Mouse (Mus musculus): ENCODE measurements around the gene Nebl. TPM values are rescaled to one million over a fixed set of nuclear protein-coding genes. Genes with fewer than 3 reads are reported as not detected.

Gene Nebl
- polyA plus RNA-seq, 1 experiment: 6.5 TPM

DNA sequence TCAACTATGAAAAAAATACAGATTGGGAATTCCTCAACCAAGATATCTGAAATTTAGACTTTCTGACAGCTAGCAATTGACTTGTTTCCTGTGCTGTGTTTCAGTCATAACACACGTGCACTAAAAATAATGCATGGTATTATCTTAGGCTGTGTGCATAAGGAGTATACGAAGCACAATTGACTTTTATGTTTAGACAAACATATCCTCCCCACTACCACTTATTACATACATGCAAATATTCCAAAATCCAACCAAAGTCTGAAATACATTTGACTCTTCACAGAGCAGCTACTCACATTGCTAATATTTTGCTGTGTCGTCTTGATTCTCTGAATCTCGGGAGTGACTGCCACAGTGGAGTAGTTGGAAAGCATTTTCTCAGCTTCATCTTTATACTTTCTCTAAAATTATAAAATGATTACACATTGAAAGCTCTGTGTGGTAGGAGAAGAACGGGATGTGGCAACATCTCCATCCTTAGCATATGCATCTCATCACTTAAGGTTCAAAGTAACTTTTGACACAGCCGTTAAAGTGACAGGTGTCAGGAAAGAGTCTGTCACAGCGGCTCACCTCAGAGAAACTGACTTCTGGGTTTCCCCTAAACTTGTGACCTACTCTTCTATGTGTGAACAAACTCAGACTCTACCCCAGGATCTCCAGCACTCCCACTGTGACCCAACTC is 340.6 kb downstream of the Nebl start:
- TF ChIP-seq POLR2A (IDR thresholded peaks at IDR 0.05; ENCODE audit: low read depth, low read length) (no peak), CTCF (IDR thresholded peaks at IDR 0.05; ENCODE audit: extremely low read depth, insufficient read depth, insufficient read length, insufficient replicate concordance) (no peak)
- WGBS: 50% methylated on average over 7 of the region's 7 CpGs
- Histone ChIP-seq H3K36me3 (ENCODE audit: control insufficient read depth, insufficient read depth, low read length) (no peaks in the 10 kb centered on the region), H3K4me3 (ENCODE audit: extremely low read depth, insufficient read depth, insufficient read length) (no peak overlapping the region), H3K27me3 (ENCODE audit: control insufficient read depth, insufficient read depth, low read length) (no peaks in the 10 kb centered on the region), H3K27ac (ENCODE audit: insufficient read depth, low read length) (no peak overlapping the region), H3K4me1 (ENCODE audit: control insufficient read depth, insufficient read depth, insufficient read length) (peaks cover 3% of the 10 kb centered on the region; the same call in 1 of the 2 replicates)
- no peak for DNase-seq (ENCODE audit: low read depth in 1 of 2, low spot score in 2 of 2)

DNA sequence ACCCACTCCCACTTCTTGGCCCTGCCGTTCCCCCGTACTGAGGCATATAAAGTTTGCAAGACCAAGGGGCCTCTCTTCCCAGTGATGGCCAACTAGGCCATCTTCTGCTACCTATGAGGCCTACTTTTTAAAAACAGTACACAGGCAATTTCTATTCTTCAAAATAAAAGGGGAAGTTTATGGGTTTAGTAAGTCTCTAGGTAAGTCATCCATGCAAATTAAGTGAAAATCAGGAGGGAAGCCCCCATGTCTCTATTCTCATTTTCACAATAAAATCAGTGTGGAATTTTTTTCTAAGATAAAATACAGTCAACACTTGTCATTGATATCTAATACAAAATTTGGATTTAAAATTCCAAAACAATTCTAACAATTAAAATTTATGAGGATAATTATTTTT is 341.4 kb downstream of the Nebl start:
- Histone ChIP-seq H3K27ac (ENCODE audit: insufficient read depth, low read length) (no peak overlapping the region), H3K36me3 (ENCODE audit: control insufficient read depth, insufficient read depth, low read length) (no peaks in the 10 kb centered on the region), H3K4me1 (ENCODE audit: control insufficient read depth, insufficient read depth, insufficient read length) (peaks cover 3% of the 10 kb centered on the region; the same call in 1 of the 2 replicates), H3K4me3 (ENCODE audit: extremely low read depth, insufficient read depth, insufficient read length) (no peak overlapping the region), H3K27me3 (ENCODE audit: control insufficient read depth, insufficient read depth, low read length) (no peaks in the 10 kb centered on the region)
- no peak for DNase-seq (ENCODE audit: low read depth in 1 of 2, low spot score in 2 of 2)
- TF ChIP-seq POLR2A (IDR thresholded peaks at IDR 0.05; ENCODE audit: low read depth, low read length) (no peak), CTCF (IDR thresholded peaks at IDR 0.05; ENCODE audit: extremely low read depth, insufficient read depth, insufficient read length, insufficient replicate concordance) (no peak)
- 86% methylated on average over 2 of the region's 2 CpGs for WGBS

DNA sequence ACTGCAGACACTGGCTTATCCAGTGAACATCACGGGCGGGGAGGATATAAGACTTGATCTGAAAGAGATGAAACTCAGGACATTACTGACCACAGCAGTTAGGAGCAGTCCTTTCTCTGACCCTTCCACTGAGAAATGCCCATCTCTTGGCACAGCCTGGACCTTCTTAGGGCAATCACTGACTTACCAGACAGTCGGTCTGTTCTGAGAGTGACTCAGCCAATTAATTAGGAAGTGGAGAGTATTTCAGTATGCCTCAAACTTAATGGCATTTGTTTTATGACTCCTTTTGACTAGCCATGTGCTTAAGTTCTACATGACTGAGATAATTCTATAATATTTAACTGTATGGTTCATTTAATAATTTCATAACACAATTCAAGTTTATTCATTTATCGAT is 341.9 kb downstream of the Nebl start:
- TF ChIP-seq CTCF (IDR thresholded peaks at IDR 0.05; ENCODE audit: extremely low read depth, insufficient read depth, insufficient read length, insufficient replicate concordance) (no peak), POLR2A (IDR thresholded peaks at IDR 0.05; ENCODE audit: low read depth, low read length) (no peak)
- WGBS: 75% methylated on average over 4 of the region's 4 CpGs

DNA sequence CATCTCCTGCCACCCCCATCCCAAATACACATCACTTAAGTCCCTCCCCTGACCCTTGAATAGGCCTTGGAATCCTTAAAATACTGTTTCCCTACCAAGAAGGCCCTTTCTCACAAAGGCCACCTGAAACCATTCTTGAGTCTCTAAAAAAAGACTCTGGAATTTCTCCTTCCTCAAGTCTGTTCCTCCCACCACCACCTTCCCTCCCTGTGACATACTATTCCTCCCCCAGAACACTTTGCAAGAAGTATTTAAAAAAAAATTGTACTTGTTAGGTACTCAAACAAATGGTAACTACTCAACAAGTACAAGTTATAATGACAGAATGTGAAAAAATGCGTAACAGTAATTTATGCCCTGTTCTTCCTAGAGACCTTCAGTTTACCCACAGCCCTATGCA is 349.0 kb downstream of the Nebl start:
- Histone ChIP-seq H3K27me3 (ENCODE audit: control insufficient read depth, insufficient read depth, low read length) (no peaks in the 10 kb centered on the region), H3K4me3 (ENCODE audit: extremely low read depth, insufficient read depth, insufficient read length) (no peak overlapping the region), H3K27ac (ENCODE audit: insufficient read depth, low read length) (no peak overlapping the region), H3K4me1 (ENCODE audit: control insufficient read depth, insufficient read depth, insufficient read length) (no peaks in the 10 kb centered on the region), H3K36me3 (ENCODE audit: control insufficient read depth, insufficient read depth, low read length) (no peaks in the 10 kb centered on the region)
- TF ChIP-seq POLR2A (IDR thresholded peaks at IDR 0.05; ENCODE audit: low read depth, low read length) (no peak), CTCF (IDR thresholded peaks at IDR 0.05; ENCODE audit: extremely low read depth, insufficient read depth, insufficient read length, insufficient replicate concordance) (no peak)
- no peak for DNase-seq (ENCODE audit: low read depth in 1 of 2, low spot score in 2 of 2)
- WGBS: 100% methylated on average over 1 of the region's 1 CpGs

More for the DNA sequence above, 341.9 kb downstream of the Nebl start:
- H3K36me3 ChIP-seq (ENCODE audit: control insufficient read depth, insufficient read depth, low read length): no peaks in the 10 kb centered on the region
- no peaks in the 10 kb centered on the region for H3K27me3 ChIP-seq (ENCODE audit: control insufficient read depth, insufficient read depth, low read length)
- no peak overlapping the region for H3K27ac ChIP-seq (ENCODE audit: insufficient read depth, low read length)
- DNase-seq (ENCODE audit: low read depth in 1 of 2, low spot score in 2 of 2): no peak
- peaks cover 3% of the 10 kb centered on the region; the same call in 1 of the 2 replicates for H3K4me1 ChIP-seq (ENCODE audit: control insufficient read depth, insufficient read depth, insufficient read length)
- no peak overlapping the region for H3K4me3 ChIP-seq (ENCODE audit: extremely low read depth, insufficient read depth, insufficient read length)

DNA sequence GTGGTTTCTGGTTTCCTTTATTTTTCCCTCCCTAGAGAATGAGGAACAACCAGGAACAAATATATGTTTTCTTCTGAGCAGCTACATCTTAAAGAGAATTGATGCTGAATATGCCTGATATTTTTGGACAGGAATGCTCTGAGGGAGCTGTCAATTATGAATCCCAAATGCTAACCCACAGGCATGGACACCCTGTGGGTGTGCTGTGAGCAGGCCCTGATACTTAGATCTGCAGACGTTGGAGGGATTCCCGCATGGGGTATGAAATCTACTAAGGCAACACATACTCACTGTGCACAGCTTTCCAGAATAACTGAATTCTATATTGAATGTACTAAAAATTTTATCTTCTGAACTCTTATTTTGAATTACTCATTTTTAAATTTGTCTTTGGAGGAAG is 355.3 kb downstream of the Nebl start:
- no peak for DNase-seq (ENCODE audit: low read depth in 1 of 2, low spot score in 2 of 2)
- no peaks in the 10 kb centered on the region for H3K27me3 ChIP-seq (ENCODE audit: control insufficient read depth, insufficient read depth, low read length)
- no peak overlapping the region for H3K4me3 ChIP-seq (ENCODE audit: extremely low read depth, insufficient read depth, insufficient read length)
- 81% methylated on average over 2 of the region's 2 CpGs for WGBS
- TF ChIP-seq CTCF (IDR thresholded peaks at IDR 0.05; ENCODE audit: extremely low read depth, insufficient read depth, insufficient read length, insufficient replicate concordance) (no peak), POLR2A (IDR thresholded peaks at IDR 0.05; ENCODE audit: low read depth, low read length) (no peak)
- no peak overlapping the region for H3K27ac ChIP-seq (ENCODE audit: insufficient read depth, low read length)
- no peaks in the 10 kb centered on the region for H3K36me3 ChIP-seq (ENCODE audit: control insufficient read depth, insufficient read depth, low read length)
- no peaks in the 10 kb centered on the region for H3K4me1 ChIP-seq (ENCODE audit: control insufficient read depth, insufficient read depth, insufficient read length)

DNA sequence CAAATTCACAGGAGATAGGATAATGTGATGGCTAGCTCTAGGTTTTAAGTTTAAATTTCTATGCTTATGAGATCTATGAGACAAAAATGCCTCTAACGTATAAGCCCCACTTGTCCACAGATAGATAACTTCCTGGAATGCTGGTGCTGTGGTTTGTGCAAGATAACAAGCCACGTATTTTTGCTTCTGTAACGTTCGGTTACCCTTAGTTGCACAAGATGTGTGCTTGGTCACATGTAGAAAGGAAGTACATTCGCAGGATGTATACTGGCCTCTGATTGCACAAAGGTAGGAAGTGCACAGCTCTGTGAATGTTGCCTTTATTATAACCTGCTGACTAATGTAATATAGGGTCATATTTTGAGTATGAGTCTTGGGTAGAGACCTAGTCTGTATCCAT is 365.6 kb downstream of the Nebl start:
- 11% methylated on average over 5 of the region's 5 CpGs for WGBS
- Histone ChIP-seq H3K4me1 (ENCODE audit: control insufficient read depth, insufficient read depth, insufficient read length) (peaks cover 12% of the 10 kb centered on the region), H3K4me3 (ENCODE audit: extremely low read depth, insufficient read depth, insufficient read length) (no peak overlapping the region), H3K27ac (ENCODE audit: insufficient read depth, low read length) (no peak overlapping the region), H3K36me3 (ENCODE audit: control insufficient read depth, insufficient read depth, low read length) (no peaks in the 10 kb centered on the region), H3K27me3 (ENCODE audit: control insufficient read depth, insufficient read depth, low read length) (no peaks in the 10 kb centered on the region)
- DNase-seq (ENCODE audit: low read depth in 1 of 2, low spot score in 2 of 2): no peak
- TF ChIP-seq POLR2A (IDR thresholded peaks at IDR 0.05; ENCODE audit: low read depth, low read length): no peak
- no peak for TF ChIP-seq CTCF (IDR thresholded peaks at IDR 0.05; ENCODE audit: extremely low read depth, insufficient read depth, insufficient read length, insufficient replicate concordance)

DNA sequence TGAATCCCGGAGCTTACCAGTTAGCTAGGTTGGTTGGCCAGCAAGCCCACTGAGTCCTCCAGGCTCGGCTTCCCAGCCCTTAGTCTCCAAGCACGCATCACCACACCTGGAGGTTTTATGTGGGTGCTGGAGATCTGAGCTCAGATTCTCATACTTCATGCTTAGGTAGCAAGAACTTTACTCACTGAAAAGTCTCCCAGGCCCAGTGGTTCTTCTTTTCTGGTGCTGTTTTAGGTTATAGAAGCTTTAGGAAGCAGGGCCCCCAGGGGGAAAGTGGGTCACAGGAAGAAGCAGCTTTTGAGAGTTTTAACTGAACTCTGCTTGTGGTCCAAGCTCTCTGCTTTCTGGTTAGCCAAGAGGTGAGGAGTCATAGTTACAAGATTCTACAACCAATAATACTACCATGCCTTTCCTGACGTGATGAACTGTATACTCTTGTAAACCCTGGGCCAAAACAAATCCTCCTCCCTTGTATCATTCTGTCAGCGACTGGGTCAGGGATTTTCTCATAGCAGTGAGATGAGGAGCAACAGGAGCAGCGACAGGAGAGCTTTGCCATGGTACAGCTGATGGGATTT is 366.2 kb downstream of the Nebl start:
- H3K4me1 ChIP-seq (ENCODE audit: control insufficient read depth, insufficient read depth, insufficient read length): peaks cover 12% of the 10 kb centered on the region
- no peak overlapping the region for H3K4me3 ChIP-seq (ENCODE audit: extremely low read depth, insufficient read depth, insufficient read length)
- no peaks in the 10 kb centered on the region for H3K27me3 ChIP-seq (ENCODE audit: control insufficient read depth, insufficient read depth, low read length)
- 37% methylated on average over 6 of the region's 6 CpGs for WGBS
- TF ChIP-seq CTCF (IDR thresholded peaks at IDR 0.05; ENCODE audit: extremely low read depth, insufficient read depth, insufficient read length, insufficient replicate concordance) (no peak), POLR2A (IDR thresholded peaks at IDR 0.05; ENCODE audit: low read depth, low read length) (no peak)
- DNase-seq (ENCODE audit: low read depth in 1 of 2, low spot score in 2 of 2): no peak
- no peaks in the 10 kb centered on the region for H3K36me3 ChIP-seq (ENCODE audit: control insufficient read depth, insufficient read depth, low read length)
- no peak overlapping the region for H3K27ac ChIP-seq (ENCODE audit: insufficient read depth, low read length)

Measured in spleen, adult 2 months (tissue).